Mouse (Mus musculus) liver, embryonic 12.5 days (tissue): Measurements from ENCODE around the gene Lypd4. TPM values are rescaled to one million over a fixed set of nuclear protein-coding genes. Genes with fewer than 3 reads are reported as not detected.

Experiments used
- ATAC-seq: fragments of 200-750 bp; cut with Nextera tagmentation; 2 replicates; pipeline ENCODE4 v1.8.0; 2017; ENCODE audit warnings: moderate number of reproducible peaks, mild to moderate bottlenecking, moderate library complexity
- H3K27ac ChIP-seq: fragments of 300-500 bp; sonication (generic); 2 replicates; pipeline ENCODE4 v1.5.1; 2016; ENCODE audit warnings: mild to moderate bottlenecking
- H3K27me3 ChIP-seq: fragments of 300-500 bp; sonication (generic); replicated peaks from 2 replicates; pipeline ENCODE4 v1.6.1; 2016; ENCODE audit warnings: mild to moderate bottlenecking, moderate library complexity
- H3K36me3 ChIP-seq: fragments of 300-500 bp; sonication (generic); 2 replicates; pipeline ENCODE4 v1.6.1; 2016; ENCODE audit warnings: mild to moderate bottlenecking, moderate library complexity
- H3K4me1 ChIP-seq: fragments of 300-500 bp; sonication (generic); 2 replicates; pipeline ENCODE4 v1.6.1; 2016
- H3K4me2 ChIP-seq: fragments of 300-500 bp; sonication (generic); 2 replicates; pipeline ENCODE4 v1.6.1; 2016; ENCODE audit warnings: mild to moderate bottlenecking, moderate library complexity
- H3K4me3 ChIP-seq: fragments of 300-500 bp; sonication (generic); 2 replicates; pipeline ENCODE4 v1.5.1; 2016; ENCODE audit warnings: mild to moderate bottlenecking, moderate library complexity
- H3K9ac ChIP-seq: fragments of 300-500 bp; sonication (generic); 2 replicates; pipeline ENCODE4 v1.6.1; 2016; ENCODE audit warnings: mild to moderate bottlenecking, moderate library complexity
- H3K9me3 ChIP-seq: fragments of 300-500 bp; sonication (generic); replicated peaks from 2 replicates; pipeline ENCODE4 v1.6.1; 2016; ENCODE audit warnings: mild to moderate bottlenecking, moderate library complexity
- WGBS: fragments of 180-500 bp; shearing (Covaris S2); methylation state at CpG from one replicate; pipeline ENCODE4 v1.1.7; 2016; ENCODE audit not compliant: insufficient replicate concordance; 5-methylcytosine and 5-hydroxymethylcytosine counted together
- polyA plus RNA-seq: library from polyadenylated mRNA; unstranded; fragments of >200 nt; fragmentation: Nextera tagmentation; extraction: Ambion mirVana; gene quantifications from 2 replicates; pipeline ENCODE4 v1.2.1, GENCODE M21; 2016

Gene Lypd4
- not detected in 2 replicates for polyA plus RNA-seq

DNA sequence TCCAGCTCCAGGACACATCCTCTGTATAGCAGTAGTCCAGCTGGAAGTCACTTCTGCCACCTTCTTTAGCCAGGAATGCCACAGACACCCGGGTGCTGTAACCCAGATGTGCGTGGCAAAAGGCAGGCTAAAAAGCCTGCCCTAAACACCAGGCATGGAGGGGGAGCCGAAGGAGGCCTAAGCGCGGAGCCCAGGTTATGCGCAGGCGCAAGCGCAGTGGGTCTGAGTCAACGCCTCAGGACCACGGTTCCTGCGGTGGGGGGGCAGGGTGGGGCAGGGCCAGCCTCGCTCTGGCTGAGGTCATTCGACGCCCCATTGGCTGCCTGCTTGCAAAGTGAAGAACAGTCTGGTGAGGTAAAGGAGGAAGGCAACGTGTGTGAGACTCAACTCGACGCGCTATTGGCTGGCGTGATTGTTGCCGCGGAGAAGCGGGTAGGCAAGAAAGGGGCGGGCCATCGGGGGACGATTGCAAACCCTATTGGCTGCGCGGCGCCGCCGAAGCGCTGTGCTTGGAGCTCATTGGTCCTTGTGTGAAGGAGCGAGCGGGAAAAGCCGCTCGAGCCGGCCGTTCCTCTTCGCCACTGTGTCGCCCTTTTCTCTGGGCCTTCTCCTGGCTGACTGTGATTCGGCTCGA is at the start of gene Lypd4, which contains the start of gene Dmrtc2:
Gene Lypd4 (minus strand): TSS at position 410 of the 634 bp plus-strand sequence.
Gene Dmrtc2 (plus strand): TSS at position 526 of the 634 bp plus-strand sequence.
- H3K9ac ChIP-seq, result no peak within 1 kb of the TSS
- WGBS, result 44% methylated on average over 41 of the region's 41 CpGs
- H3K4me3 ChIP-seq, result no peak within 1 kb of the TSS
- no peak within 1 kb of the TSS for H3K4me2 ChIP-seq
- peaks cover 83% of the 10 kb centered on the region for H3K27me3 ChIP-seq
- H3K4me1 ChIP-seq, result no peaks in the 10 kb centered on the region
- no peaks in the 10 kb centered on the region for H3K9me3 ChIP-seq
- H3K36me3 ChIP-seq, result no peaks in the 10 kb centered on the region
- ATAC-seq, result peak; percentile 30; the same call in 1 of the 2 replicates
- no peak within 1 kb of the TSS for H3K27ac ChIP-seq

DNA sequence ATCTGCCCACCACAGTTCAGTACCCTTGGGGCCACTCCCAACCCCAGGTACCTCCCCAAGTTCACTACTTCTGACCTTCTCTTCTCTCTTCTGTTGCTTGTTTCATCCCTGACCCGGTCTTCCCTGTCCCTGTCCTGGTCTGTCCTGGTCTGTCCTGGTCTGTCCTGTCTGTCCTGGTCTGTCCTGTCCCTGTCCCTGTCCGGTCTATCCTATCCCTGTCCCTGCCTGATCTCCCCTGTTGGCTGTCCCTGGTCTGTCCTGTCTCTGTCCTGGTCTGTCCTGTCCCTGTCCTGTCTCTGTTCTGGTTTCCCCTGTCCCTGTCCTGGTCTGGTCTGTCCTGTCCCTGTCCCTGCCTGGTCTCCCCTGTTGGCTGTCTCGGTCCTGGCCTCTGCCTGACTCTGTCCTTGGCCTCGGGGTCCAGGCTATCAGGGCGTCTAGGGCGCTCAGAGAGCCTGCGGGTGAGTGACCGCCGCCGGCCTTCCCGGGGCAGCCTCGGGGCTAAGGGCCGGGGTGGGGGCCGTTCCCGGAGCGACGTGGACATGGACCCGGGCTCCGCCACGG is 49.1 kb upstream of the Lypd4 start:
- ATAC-seq, result no peak
- WGBS, result 84% methylated on average over 20 of the region's 20 CpGs
- Histone ChIP-seq H3K4me3 (no peak overlapping the region), H3K27me3 (no peaks in the 10 kb centered on the region), H3K4me2 (no peak overlapping the region), H3K9ac (no peak overlapping the region), H3K36me3 (peaks cover 73% of the 10 kb centered on the region), H3K27ac (no peak overlapping the region), H3K4me1 (no peaks in the 10 kb centered on the region), H3K9me3 (no peaks in the 10 kb centered on the region)

DNA sequence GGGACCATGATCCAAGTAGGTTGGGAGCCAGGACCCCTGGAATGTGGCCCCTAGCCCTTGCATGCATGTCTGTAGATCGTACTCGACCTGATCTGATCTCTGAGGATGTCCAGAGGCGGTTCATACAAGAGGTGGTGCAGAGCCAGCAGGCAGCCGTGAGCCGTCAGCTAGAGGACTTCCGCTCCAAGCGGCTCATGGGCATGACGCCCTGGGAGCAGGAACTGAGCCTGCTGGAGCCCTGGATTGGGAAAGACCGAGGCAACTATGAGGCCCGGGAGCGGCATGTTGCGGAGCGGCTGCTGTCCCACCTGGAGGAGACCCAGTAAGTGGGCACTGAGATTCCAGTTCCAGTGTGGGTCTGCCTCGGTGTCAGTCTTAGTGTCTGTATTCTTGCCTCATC is 42.7 kb upstream of the Lypd4 start:
- H3K4me2 ChIP-seq, result no peak overlapping the region
- no peaks in the 10 kb centered on the region for H3K9me3 ChIP-seq
- no peak overlapping the region for H3K27ac ChIP-seq
- no peaks in the 10 kb centered on the region for H3K27me3 ChIP-seq
- ATAC-seq, result no peak
- H3K36me3 ChIP-seq, result peaks cover 63% of the 10 kb centered on the region
- WGBS, result 86% methylated on average over 14 of the region's 14 CpGs
- no peak overlapping the region for H3K4me3 ChIP-seq
- H3K9ac ChIP-seq, result no peak overlapping the region
- peaks cover 5% of the 10 kb centered on the region for H3K4me1 ChIP-seq

DNA sequence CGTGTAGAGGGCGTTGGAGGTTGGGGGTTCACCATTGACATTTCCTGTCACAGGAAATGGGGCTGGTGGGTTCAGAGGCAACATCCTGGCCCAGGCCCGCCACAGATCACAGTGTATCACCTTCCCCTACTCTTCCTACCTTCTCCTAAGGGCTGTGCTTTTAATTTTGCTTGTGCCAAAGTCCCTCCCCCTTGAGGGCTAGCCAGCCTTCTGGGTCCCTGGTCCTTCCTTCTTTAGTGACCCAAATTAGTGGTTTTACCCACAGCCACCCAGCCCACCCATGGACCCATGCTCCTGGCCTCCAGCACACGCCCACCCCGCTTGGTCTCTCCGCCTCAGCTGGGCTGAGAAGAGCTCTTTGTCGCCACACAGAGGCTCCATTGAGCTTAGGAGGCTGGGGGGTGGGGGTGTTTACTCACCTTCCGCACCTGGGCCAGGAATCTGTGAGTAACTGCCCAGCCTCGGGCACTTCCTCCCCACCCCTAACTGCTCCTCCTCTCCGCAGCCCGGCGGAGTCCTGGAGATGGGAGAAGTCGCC is 37.5 kb upstream of the Lypd4 start:
- peaks cover 48% of the 10 kb centered on the region for H3K4me1 ChIP-seq
- peak overlapping the region; percentile 91 for H3K4me2 ChIP-seq
- no peaks in the 10 kb centered on the region for H3K27me3 ChIP-seq
- no peaks in the 10 kb centered on the region for H3K9me3 ChIP-seq
- WGBS, result 32% methylated on average over 13 of the region's 13 CpGs
- H3K27ac ChIP-seq, result no peak overlapping the region
- H3K4me3 ChIP-seq, result no peak overlapping the region
- H3K36me3 ChIP-seq, result peaks cover 39% of the 10 kb centered on the region
- ATAC-seq, result no peak
- no peak overlapping the region for H3K9ac ChIP-seq

DNA sequence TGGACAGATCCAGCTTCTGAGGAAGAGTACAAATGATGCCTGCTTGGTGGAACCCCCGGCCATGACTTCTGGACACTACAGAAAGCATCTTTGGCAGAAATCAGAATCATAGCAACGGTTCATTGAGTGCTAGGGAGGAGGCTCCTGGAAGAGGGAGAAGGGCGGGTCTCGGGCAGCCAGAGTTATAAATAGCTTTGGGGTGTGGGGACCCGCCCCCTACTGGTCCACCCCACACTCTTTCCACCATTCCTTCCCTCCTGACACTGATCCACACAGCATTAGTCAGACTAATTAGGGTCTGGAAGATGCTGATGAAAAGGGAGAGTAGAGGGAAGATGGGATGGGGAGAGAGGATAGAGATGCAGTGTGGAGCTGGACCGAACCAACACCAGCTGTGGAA is 36.8 kb upstream of the Lypd4 start:
- H3K9ac ChIP-seq, result peak overlapping the region; percentile 32; the same call in 1 of the 2 replicates
- peak overlapping the region; percentile 91 for H3K4me2 ChIP-seq
- H3K27me3 ChIP-seq, result no peaks in the 10 kb centered on the region
- no peak for ATAC-seq
- no peak overlapping the region for H3K4me3 ChIP-seq
- peaks cover 34% of the 10 kb centered on the region for H3K36me3 ChIP-seq
- 22% methylated on average over 6 of the region's 6 CpGs for WGBS
- H3K27ac ChIP-seq, result 0 out of 2 replicates have a peak overlapping the region, but pooled peaks have one; percentile 52
- peaks cover 56% of the 10 kb centered on the region for H3K4me1 ChIP-seq
- H3K9me3 ChIP-seq, result no peaks in the 10 kb centered on the region

DNA sequence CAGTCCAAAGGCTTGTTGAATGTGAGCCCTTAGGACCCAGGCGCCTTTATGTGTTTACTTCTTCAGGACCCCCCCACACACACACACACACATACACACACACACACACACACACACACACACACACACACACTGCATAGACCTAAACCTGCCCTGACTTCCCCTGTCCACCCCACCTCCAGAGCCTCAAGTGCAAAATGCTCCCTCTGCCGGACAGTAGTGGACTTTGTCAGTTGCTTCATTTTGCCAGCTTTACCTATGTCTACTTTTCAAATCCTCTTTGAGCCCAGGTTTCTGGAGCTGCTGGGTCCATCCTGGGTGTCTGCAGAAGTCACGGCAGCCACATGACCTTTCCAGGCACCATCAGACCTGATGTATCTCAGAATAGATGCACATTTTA is 35.2 kb upstream of the Lypd4 start:
- 9% methylated on average over 3 of the region's 3 CpGs for WGBS
- Histone ChIP-seq H3K27me3 (no peaks in the 10 kb centered on the region), H3K9me3 (no peaks in the 10 kb centered on the region), H3K4me1 (peaks cover 64% of the 10 kb centered on the region), H3K9ac (peak overlapping the region; percentile 87), H3K4me3 (peak overlapping the region; percentile 76), H3K4me2 (peak overlapping the region; percentile 91), H3K27ac (peak overlapping the region; percentile 90), H3K36me3 (peaks cover 25% of the 10 kb centered on the region)
- ATAC-seq, result 0 out of 2 replicates have a peak, but pooled peaks have one; percentile 16

DNA sequence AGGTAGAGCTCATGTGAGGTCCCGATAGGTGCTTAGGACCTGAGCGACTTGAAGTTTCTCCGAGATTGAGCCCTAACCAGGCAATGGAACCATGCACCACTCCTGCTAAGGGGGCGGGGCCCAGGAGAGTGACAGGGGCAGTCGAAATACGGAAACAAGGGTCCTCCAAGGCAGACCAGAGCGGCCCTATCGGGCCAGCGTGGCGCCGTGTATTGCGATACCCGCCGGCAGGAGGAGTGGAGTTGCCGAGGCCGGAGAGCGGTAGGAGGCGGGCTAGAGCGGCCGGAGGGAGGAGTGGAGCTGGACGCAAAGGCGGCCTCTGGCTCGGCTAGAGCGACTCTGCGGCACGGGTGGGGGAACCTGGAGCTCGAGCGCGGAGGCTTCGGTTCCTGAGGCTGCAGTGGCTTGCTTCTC is 34.3 kb upstream of the Lypd4 start:
- ATAC-seq, result peak; percentile 94
- Histone ChIP-seq H3K4me3 (peak overlapping the region; percentile 76), H3K4me2 (peak overlapping the region; percentile 91), H3K4me1 (peaks cover 64% of the 10 kb centered on the region), H3K36me3 (peaks cover 17% of the 10 kb centered on the region), H3K9ac (peak overlapping the region; percentile 87), H3K27ac (peak overlapping the region; percentile 90), H3K9me3 (no peaks in the 10 kb centered on the region), H3K27me3 (no peaks in the 10 kb centered on the region)
- 1% methylated on average over 30 of the region's 30 CpGs for whole genome bisulfite sequencing

DNA sequence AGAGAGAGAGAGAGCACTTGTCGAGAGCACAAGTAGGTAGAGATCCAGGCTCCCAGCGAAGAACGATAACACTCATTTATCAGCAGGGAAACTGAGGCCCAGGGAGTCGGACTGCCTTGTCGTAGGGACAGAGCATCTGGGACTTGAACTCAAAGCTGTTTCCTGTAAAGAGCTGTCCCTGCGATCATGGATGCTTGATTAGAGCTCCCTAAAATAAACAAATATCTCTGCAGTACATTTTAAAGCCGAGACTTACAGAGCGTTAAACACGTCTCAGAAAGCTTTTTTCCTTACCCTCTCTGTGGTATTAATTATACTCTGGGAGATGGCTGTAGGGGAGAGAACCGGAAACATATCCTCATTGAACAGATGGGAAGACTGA is 33.7 kb upstream of the Lypd4 start:
- Histone ChIP-seq H3K36me3 (peaks cover 11% of the 10 kb centered on the region), H3K9ac (peak overlapping the region; percentile 75), H3K4me1 (peaks cover 64% of the 10 kb centered on the region), H3K27me3 (no peaks in the 10 kb centered on the region), H3K27ac (peak overlapping the region; percentile 90), H3K4me3 (peak overlapping the region; percentile 76), H3K4me2 (peak overlapping the region; percentile 91), H3K9me3 (no peaks in the 10 kb centered on the region)
- WGBS, result 12% methylated on average over 10 of the region's 10 CpGs
- no peak for ATAC-seq

DNA sequence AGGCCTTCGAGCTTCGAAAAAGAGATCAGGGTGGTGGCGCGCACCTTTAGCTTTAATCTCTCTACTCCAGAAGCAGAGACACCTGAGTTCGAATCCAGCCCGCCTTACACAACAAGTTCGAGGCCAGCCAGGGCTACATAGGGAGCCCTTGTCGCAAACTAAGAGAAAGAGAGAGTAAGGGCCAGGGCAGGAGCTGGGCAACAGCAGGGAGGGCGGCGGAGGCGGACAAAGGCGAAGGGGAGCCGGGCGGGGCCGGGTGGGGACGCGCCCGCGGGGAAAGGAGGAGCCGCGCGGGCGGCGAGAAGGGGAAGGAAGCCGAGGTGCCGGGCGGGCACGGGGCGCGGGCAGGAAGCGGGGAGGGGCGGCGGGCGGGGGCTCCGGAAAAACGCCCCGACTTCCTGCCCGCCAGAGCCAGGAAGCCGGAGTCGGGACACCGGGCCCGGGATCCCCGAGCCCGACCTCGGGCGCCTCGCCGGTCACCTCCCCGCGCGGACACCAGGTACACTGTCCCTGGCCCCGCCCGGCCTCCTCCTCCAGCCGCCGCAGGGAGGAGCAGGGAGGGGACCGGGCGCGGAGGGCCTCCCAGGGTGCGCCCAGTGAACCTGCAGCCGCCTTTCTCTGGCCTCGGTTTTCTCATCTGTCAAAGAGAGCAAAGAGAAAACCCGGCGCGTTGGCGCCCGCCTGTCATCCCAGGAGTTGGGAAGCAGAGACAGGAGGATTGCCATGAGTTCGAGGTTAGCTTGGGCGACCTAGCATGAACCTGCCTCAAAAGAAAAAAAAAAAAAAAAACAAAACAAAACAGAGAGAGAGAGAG is 33.1 kb upstream of the Lypd4 start, which contains the start of gene Arhgef1:
Gene Arhgef1 (plus strand): TSS at position 283 of the 814 bp plus-strand sequence.
- Histone ChIP-seq H3K9me3 (no peaks in the 10 kb centered on the region), H3K9ac (peak within 1 kb of the TSS; percentile 75), H3K27me3 (no peaks in the 10 kb centered on the region), H3K4me3 (peak within 1 kb of the TSS; percentile 76), H3K36me3 (peaks cover 5% of the 10 kb centered on the region), H3K27ac (peak within 1 kb of the TSS; percentile 90), H3K4me1 (peaks cover 63% of the 10 kb centered on the region), H3K4me2 (peak within 1 kb of the TSS; percentile 91)
- WGBS, result 2% methylated on average over 67 of the region's 68 CpGs
- ATAC-seq, result peak; percentile 70

DNA sequence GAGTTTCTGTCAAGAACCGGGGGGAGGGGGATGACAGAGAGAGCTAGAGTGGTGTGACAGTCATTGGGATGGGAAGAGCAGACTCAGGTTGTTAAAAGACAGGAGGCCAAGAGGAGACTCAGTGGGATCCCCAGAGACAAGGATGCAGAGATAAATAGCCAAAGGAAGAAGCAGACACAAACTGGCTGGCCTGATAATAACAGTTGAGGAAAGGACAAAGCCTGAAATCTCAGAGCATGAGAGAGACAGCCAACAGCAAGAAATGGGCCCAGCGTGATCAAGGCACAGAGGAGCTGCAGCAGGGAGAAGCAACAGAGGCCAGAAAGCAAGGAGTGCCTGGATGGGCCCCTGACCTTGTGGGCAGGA is 32.5 kb upstream of the Lypd4 start:
- Histone ChIP-seq H3K27ac (peak overlapping the region; percentile 90), H3K9me3 (no peaks in the 10 kb centered on the region), H3K4me3 (peak overlapping the region; percentile 76), H3K36me3 (no peaks in the 10 kb centered on the region), H3K4me2 (peak overlapping the region; percentile 91), H3K9ac (peak overlapping the region; percentile 75), H3K4me1 (peaks cover 61% of the 10 kb centered on the region), H3K27me3 (no peaks in the 10 kb centered on the region)
- no peak for ATAC-seq
- WGBS, result 13% methylated on average over 2 of the region's 2 CpGs

DNA sequence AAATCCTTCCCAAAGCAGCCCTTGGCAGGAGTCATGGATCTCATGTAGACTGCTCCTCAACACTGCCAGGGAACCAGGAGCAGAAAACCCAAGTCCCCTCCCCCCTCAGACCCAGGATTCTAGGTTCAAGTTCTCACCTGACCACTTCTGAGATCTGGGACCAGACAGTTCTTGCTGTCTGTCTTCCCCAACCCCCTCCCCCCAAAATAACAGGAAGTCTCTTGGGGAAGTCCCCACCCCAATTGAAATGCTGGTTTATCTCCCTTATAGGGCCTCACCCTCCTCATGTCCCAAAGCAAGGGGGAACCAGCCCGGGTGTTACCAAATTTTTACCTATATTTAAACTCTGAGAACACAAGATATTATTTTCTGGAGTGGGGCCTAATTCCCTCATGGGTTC is 32.1 kb upstream of the Lypd4 start:
- ATAC-seq, result no peak
- Histone ChIP-seq H3K9me3 (no peaks in the 10 kb centered on the region), H3K4me1 (peaks cover 58% of the 10 kb centered on the region), H3K9ac (peak overlapping the region; percentile 75; the same call in 1 of the 2 replicates), H3K4me2 (peak overlapping the region; percentile 91), H3K27me3 (no peaks in the 10 kb centered on the region), H3K4me3 (peak overlapping the region; percentile 76), H3K27ac (peak overlapping the region; percentile 90), H3K36me3 (no peaks in the 10 kb centered on the region)
- 7% methylated on average over 1 of the region's 1 CpGs for WGBS
